Mouse (Mus musculus) lung, adult 2 months (tissue): ENCODE measurements around the gene Hcrt. TPM values are rescaled to one million over a fixed set of nuclear protein-coding genes. Genes with fewer than 3 reads are reported as not detected.
A peak's percentile ranks its signal among the peaks of the same experiment; 100 is the strongest.

ENCODE experiments used
- DNase-seq: peaks from one replicate; pipeline ENCODE4 v3.0.0; 2022
- H3K4me1 ChIP-seq: fragments of 200-500 bp; 2 replicates; pipeline ENCODE4 v1.6.1; 2011; ENCODE audit warnings: low read length; ENCODE audit not compliant: control insufficient read depth, insufficient read depth
- H3K4me3 ChIP-seq: fragments of 200-500 bp; replicated peaks from 2 replicates; pipeline ENCODE3; 2011; ENCODE audit warnings: low read depth, mild to moderate bottlenecking, control low read depth, low read length; ENCODE audit errors: extremely low read depth
- CTCF ChIP-seq: fragments of 200-500 bp; IDR thresholded peaks from 2 replicates; pipeline ENCODE4 v1.5.1; 2011; ENCODE audit warnings: mild to moderate bottlenecking, low read length, control low read depth; ENCODE audit not compliant: insufficient read depth
- POLR2A ChIP-seq: fragments of 200-500 bp; IDR thresholded peaks from 2 replicates; pipeline ENCODE4 v1.6.1; 2011; ENCODE audit warnings: low read depth, mild to moderate bottlenecking, control low read depth, low read length, borderline replicate concordance; ENCODE audit errors: extremely low read depth
- WGBS: fragments of 180-500 bp; shearing (Covaris S2); methylation state at CpG from one replicate; pipeline ENCODE4 v1.1.7; 2018; 5-methylcytosine and 5-hydroxymethylcytosine counted together
- polyA plus RNA-seq: library from polyadenylated mRNA; depleted of rRNA; stranded (reverse); fragments of >200 nt; gene quantifications from 2 replicates; pipeline ENCODE4 v1.2.3, GENCODE M21; 2012

The Hcrt gene
- polyA plus RNA-seq, 1 experiment: not detected

GRCm38 (mm10) chr11:100741348-100741747, 21.4 kb downstream of the Hcrt start:
- Histone ChIP-seq H3K4me3 (no peak overlapping the region), H3K4me1 (peaks cover 8% of the 10 kb centered on the region)
- no peak for TF ChIP-seq POLR2A
- no peak for TF ChIP-seq CTCF
- DNase-seq: no peak
- 65% methylated on average over 6 of the region's 6 CpGs for WGBS

DNA sequence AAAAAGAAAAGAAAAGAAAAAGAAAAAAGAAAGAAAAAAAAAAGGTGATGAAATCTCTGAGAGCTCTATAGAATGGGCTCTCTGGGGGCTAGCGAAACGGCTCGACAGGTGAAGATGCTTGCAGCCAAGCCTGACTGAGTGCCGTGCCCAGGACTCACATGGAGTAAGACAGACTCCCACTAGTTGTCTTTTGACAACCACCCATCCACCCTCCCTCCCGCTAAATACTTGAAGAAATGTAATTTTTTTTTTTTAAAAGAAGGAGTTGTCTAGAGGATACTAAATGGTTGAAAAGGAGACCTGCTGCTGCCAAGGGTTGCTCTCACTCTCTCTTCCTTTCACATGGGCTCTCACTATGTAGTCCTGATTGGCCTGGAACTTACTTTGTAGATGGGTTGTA, 24.0 kb downstream of the Hcrt start:
- Histone ChIP-seq H3K4me3 (no peak overlapping the region), H3K4me1 (peaks cover 18% of the 10 kb centered on the region)
- DNase-seq: no peak
- WGBS: 25% methylated on average over 5 of the region's 5 CpGs
- TF ChIP-seq POLR2A: no peak

- under 1% methylated on average over 39 of the region's 39 CpGs for WGBS
These were observed 24.6 kb downstream of the Hcrt start, which contains the start of gene Rab5c for GRCm38 (mm10) chr11:100738066-100738604. TSS of gene Rab5c (minus strand) at chr11:100738215.

DNA sequence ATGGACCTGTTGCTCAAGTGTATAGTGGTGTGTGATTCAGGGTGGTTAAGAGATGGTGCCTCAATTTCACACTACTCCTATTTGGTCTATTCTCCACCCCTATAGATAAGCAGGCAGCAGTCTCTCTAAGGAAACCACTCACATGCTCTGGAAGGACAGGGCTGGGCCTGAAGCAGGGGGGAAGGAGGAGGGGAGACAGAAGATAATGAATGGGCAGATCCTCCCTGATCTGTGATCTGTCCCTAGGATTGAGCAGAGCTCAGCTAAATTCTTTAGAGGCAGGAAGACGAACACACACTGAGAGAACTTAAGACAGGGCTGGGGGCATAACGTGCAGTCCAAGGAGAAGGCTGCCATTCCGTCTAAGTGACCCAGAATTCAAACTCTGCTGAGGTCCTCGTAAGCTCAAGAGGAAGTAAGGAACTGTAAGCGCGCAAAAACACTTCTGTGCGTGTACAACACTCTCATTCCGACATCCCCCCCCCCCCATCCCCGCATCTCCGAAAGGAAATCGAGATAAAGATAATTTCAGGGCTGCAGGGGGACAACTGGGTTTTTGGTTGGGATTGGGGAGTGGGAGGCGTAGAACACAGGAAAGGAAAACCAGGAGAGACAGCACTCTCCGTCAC, 25.5 kb downstream of the Hcrt start:
- WGBS: under 1% methylated on average over 13 of the region's 13 CpGs
- Histone ChIP-seq H3K4me3 (peak overlapping the region; percentile 98), H3K4me1 (peaks cover 18% of the 10 kb centered on the region)
- TF ChIP-seq POLR2A (no peak), CTCF (no peak)
- no peak for DNase-seq

More at GRCm38 (mm10) chr11:100738066-100738604, 24.6 kb downstream of the Hcrt start, which contains the start of gene Rab5c:
- DNase-seq: peak; percentile 98
- peak within 1 kb of the TSS; percentile 98 for H3K4me3 ChIP-seq
- TF ChIP-seq CTCF (no peak), POLR2A (peak; percentile 61; the same call in 1 of the 2 replicates)
- H3K4me1 ChIP-seq: peaks cover 18% of the 10 kb centered on the region

GRCm38 (mm10) chr11:100736746-100737080, 26.0 kb downstream of the Hcrt start:
- no peak for TF ChIP-seq POLR2A
- WGBS: 44% methylated on average over 4 of the region's 4 CpGs
- peaks cover 18% of the 10 kb centered on the region for H3K4me1 ChIP-seq
- DNase-seq: no peak
- peak overlapping the region; percentile 98 for H3K4me3 ChIP-seq

GRCm38 (mm10) chr11:100735954-100736745, 26.6 kb downstream of the Hcrt start:
- peaks cover 18% of the 10 kb centered on the region for H3K4me1 ChIP-seq
- TF ChIP-seq POLR2A (no peak), CTCF (no peak)
- peak overlapping the region; percentile 47 for H3K4me3 ChIP-seq
- 33% methylated on average over 14 of the region's 14 CpGs for WGBS
- no peak for DNase-seq

DNA sequence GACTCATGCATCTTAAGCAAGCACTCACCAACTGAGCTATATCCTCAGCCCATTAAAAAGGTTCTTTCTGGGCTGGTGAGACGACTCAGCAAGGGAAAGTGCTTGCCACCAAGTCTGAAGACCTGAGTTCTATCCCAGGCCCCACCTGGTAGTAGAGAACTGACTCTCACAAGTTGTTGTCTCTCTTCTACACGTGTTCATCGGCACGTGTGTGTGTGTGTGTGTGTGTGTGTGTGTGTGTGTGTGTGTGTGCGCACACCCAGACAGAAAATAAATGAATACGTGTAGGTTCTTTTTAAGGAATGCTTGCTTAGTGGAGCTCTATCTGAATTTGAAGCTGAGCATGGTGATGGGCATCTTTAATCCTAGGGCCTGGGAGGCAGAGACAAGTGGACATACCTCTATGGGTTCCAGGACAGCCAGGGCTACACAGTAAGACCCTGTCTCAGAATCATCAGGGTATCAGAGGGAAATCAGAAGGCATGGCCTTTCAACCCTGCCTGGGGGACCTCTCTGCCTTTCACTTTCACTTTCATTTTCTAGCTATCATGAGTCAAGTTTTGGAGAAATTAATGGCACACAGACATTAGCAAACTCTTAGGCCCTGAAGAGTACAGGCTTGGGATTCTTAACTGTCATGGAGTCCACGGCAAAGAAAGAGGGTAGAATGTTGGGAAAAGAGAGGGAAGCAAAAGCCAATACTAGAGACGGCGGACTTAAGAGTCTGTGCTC, 27.4 kb downstream of the Hcrt start:
- WGBS: 71% methylated on average over 9 of the region's 9 CpGs
- Histone ChIP-seq H3K4me3 (peak overlapping the region; percentile 14), H3K4me1 (peaks cover 18% of the 10 kb centered on the region)
- no peak for DNase-seq
- TF ChIP-seq POLR2A: no peak
- no peak for TF ChIP-seq CTCF

DNA sequence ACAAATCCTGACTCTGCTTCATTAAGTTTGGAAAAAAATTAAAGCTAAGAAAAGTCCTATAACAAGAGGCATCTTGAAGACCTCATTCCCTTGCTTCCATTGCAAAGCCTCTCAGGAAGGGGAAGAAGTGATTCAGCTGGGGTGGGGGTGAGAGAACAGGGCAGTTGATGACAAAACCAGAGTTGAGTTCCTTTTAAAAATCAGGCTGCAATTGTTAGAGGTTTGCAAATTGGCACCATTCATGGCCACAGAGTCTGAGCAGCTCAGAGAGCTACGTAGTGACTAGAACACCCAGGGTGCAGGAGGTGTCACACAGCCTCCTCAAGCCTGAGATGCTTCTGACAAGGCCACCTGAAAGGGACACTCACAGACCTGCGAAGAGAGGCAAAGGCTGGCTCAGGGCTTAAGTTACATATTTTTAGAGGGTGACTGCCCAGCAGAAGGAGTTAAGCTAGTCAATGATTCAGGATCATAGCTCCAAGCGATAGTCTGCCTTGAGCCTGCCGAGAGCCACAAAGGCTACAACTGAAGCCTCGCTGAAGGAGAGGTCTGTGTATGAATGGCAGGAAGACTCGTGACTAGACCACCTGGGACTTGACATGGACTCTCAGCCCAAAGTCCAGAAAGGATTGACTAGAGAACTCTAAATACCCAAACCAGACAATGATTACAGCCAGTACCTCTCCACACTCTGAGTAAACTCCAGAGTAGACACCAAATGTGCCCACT, 32.1 kb downstream of the Hcrt start:
- WGBS: 75% methylated on average over 6 of the region's 6 CpGs
- no peak for TF ChIP-seq CTCF
- TF ChIP-seq POLR2A: no peak
- no peak for DNase-seq
- peaks cover 10% of the 10 kb centered on the region for H3K4me1 ChIP-seq
- H3K4me3 ChIP-seq: no peak overlapping the region

- peaks cover 12% of the 10 kb centered on the region for H3K4me1 ChIP-seq
- 62% methylated on average over 4 of the region's 4 CpGs for WGBS
- TF ChIP-seq CTCF (no peak), POLR2A (no peak)
These were observed 32.8 kb downstream of the Hcrt start for GRCm38 (mm10) chr11:100729976-100730375.

GRCm38 (mm10) chr11:100728601-100729000, 34.1 kb downstream of the Hcrt start:
- TF ChIP-seq POLR2A (no peak), CTCF (no peak)
- Histone ChIP-seq H3K4me3 (no peak overlapping the region), H3K4me1 (peaks cover 21% of the 10 kb centered on the region)
- no peak for DNase-seq
- WGBS: 79% methylated on average over 6 of the region's 6 CpGs

More at GRCm38 (mm10) chr11:100729976-100730375, 32.8 kb downstream of the Hcrt start:
- no peak for DNase-seq
- no peak overlapping the region for H3K4me3 ChIP-seq
